Mouse (Mus musculus) thymus, postnatal 0 days (tissue): Measurements from ENCODE around the gene Tle2. TPM values are rescaled to one million over a fixed set of nuclear protein-coding genes. Genes with fewer than 3 reads are reported as not detected.

Experiments
- DNase-seq: peaks from one replicate; pipeline ENCODE4 v3.0.0-alpha.2; 2015; ENCODE audit warnings: low spot score
- polyA plus RNA-seq: library from polyadenylated mRNA; unstranded; fragments of >200 nt; fragmentation: Nextera tagmentation; extraction: Ambion mirVana; gene quantifications from 2 replicates; pipeline ENCODE4 v1.2.1, GENCODE M21; 2015

The Tle2 gene
- polyA plus RNA-seq, result 2.4 and 2.9 TPM in 2 replicates

- DNase-seq, result peak; percentile 14
These were observed at the start of gene Tle2 for GRCm38 (mm10) chr10:81574081-81575056. Tle2 (plus strand) TSS chr10:81574561.

- DNase-seq, result no peak
These were observed 49.2 kb upstream of the Tle2 start for GRCm38 (mm10) chr10:81525017-81525694.

DNA sequence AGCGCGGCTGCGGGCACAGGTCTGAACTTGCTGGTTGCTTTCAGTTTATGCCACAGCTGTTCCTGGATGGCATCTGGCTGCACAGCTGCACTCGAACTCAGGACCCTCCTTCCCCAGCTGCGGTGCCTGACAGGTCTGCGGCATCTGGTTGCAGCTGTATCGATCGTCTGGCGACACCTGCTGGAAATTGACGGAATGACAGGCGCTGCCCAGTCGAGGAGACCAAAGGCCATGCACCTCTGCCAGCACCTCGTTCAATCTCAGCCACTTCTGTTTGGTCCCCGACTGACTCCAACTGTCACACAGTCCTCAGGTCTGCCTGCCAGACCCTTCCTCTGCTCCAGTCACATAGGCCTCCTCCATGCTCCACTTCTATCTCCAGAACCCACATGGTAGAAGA lies 47.6 kb upstream of the Tle2 start:
- peak; percentile 85 for DNase-seq

- no peak for DNase-seq
These were observed 39.5 kb upstream of the Tle2 start for GRCm38 (mm10) chr10:81534826-81535225.

DNA sequence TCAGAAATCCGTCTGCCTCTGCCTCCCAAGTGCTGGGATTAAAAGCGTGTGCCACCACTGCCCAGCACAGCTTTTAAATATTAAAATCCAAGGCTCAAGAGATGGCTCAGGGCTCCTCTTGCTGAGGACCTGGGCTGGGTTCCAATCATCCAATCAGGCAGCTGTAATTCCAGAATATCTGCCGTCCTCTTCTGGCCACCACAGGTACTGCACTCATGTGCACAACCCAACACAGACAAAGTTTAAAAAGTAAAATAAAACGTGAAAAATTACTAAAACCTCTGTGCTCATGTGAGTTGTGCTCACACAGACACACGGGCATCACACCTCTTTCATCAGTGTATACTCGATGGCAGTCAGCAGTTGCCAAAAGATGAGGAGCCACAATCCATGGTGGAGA lies 37.6 kb upstream of the Tle2 start:
- peak; percentile 26 for DNase-seq

DNA sequence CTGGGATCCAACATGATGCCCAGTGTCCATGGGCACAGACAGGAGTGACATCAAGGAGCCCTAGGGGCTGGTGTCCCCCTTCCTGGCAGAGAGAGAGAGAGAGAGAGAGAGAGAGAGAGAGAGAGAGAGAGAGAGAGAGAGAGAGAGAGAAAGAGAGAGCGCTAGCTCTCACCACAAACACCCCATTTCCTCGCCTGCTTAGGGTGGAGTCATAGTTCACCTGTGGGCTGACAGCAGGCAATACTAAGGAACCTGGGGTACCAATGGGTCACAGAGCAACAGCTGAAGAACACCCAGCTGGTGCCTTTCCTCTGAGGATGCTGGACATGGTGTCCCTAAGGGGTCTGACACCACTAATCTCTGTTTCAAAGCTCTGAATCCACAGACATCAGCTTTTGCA lies 36.9 kb upstream of the Tle2 start:
- peak; percentile 40 for DNase-seq

DNA sequence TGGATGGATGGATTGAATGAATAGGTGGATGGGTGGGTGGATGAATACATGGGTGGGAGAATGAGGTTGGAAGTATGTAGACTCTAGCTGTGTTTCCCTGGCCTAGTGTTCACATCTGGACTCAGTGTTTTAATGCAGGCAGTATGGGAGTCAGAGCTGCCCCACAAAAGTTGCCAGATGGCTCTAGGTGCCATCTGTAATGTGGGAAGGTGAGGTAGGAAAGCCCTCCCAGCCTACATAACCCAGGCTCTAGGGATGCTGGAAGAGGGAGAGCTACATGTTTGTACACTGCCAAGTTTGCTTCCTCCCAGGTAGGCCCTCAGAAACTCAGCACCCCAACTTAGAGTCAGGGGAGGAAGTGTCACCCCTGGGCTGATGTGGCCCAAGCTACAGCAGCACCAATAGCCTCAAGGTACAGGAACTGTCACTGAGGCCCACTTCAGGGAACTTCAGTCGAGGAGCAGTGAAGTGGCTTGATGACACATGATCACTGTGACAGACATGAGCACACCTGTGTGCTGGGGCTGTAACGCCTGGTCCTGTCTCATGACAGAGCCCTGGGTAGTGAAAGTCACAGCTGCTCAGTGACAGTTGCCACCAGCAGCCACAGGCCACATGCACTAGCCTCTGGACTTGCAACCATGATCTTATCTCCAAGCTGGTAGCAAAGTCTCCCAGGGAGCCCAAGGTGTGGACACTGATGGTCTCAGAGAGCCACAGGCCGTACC lies 35.9 kb upstream of the Tle2 start:
- DNase-seq, result peak; percentile 69

DNA sequence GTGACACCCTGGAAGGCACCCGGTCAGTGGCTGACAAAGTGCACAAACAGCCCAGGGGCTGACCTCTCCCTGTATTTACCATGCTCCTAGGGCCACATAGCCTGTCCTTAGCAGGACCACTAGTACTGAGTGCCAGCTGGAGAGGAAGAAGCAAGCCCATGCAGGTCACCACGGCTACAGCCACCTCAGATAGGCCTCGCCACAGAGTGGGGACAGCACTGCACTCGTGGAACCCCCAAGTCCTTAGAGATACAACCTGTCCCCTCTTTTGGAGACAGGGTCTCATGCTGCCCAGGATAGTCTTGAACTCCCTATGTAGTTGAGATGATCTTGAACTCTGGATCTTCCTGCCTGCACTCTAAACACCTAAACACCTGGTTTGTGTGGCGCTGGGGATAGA lies 33.0 kb upstream of the Tle2 start:
- no peak for DNase-seq

- no peak for DNase-seq
These were observed 32.6 kb upstream of the Tle2 start for GRCm38 (mm10) chr10:81541803-81542202.

- DNase-seq, result no peak
These were observed 31.5 kb upstream of the Tle2 start for GRCm38 (mm10) chr10:81542727-81543460.

DNA sequence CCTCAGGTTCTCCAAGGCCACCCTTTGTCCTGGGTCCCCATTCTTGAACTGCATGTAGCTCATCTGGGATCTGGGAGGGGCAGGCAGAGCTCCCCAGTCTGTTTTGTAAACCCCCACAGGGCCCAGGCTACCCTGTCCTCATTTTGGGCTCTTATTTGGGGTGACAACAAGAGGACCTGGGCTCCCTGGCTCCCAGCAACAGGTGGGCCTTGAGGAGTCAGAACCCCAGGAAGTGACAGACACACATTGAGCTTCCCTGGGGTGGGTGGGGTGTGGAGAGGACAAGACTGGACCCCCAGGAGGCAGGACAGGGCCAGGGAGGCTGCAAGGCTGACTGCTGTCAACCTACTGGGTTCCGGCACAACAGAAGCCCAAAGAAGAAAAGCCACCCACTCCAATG lies 30.7 kb upstream of the Tle2 start:
- no peak for DNase-seq

DNA sequence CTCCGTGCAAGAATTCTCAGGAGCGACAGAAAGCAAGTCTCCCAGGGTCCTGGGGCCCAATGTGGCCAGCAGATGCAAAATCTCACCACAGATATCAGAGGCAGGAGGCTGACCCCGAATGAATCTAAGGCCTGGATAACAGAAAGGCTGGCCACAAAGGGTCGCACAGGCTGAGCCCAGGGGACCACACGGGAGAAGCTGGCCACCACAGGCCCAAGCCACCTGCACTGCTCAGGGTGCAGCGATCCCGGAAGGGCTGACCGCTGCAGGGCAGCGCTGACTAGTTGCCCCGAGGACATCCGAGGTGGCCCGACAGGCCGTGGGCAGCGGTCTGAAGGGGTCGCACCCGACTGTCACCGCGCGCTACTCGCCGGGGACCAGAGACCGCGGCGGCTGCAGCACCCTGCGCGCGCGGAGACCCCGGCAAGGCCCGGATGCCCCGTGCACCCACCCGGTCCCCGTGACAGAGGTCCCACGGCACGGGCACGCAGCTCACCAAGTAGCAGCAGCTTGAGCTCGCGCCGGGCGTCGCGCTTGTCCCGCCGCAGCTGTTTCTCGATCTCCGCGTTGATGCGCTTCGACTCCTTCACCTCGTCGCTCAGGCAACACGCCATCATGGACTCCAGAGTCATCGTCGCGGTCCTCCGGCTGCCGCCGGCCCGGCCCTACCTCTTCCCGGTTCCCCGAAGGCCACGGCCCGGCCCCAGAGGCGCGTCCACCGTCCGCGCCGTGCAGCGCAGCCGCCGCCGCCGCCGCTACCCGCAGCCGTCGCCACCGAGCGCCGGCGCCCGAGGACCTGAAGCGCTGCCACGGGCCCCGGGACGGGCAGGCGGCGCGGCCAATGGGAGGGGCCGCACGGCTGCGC lies 29.8 kb upstream of the Tle2 start:
- DNase-seq, result no peak

DNA sequence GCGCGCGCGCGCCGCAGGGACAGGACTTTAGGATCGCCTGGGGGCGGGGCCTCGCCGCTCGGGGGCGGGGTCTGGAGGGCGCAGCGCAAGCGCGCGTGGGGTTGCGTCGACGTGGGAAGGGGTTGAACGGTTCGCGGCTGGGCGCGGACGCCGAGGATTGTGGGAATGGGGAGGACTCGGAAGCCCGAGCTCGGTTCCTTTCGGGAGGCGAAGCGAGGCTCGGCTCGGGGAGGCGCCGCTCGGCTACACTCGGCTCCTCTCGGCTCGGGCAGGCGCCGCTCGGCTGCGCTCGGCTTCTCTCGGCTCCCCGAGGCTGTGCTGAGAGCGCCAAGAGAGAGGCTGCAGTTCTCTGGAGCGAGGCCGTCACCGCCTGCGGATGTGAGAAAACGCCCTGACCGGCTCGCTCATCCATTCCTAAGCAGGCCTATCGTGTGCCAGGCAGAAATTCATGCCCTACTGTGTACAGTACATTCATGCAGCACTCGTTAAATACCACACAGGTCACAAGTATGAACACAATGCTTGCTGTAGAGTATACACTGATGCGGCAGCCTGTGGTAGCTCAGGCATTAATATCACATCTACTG lies 29.1 kb upstream of the Tle2 start, which contains the start of gene Gna11:
TSS of gene Gna11 (minus strand) at position 30 of the 587 bp plus-strand sequence.
- DNase-seq, result peak; percentile 100

DNA sequence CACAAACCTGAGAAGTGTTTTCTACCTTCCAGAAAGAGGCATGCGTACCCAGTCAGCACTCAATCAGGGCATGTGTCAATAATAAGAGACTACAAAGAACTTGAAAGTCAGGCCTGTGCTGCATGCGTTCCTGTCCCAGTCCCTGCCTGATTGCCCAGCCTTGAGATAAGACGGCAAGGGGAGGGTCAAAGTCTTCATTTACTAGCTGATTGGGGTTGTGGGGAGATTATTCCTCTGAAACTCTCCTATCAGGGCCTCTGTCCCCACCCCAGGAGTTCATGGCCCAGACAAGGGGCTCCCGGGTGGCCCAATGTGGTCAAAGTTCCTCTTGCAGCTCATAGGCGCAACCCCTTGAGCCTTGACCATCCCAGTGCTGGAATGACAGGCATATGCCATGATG lies 28.0 kb upstream of the Tle2 start:
- DNase-seq, result no peak

GRCm38 (mm10) chr10:81546788-81547571 lies 27.4 kb upstream of the Tle2 start:
- no peak for DNase-seq

- no peak for DNase-seq
These were observed 25.4 kb upstream of the Tle2 start for GRCm38 (mm10) chr10:81548944-81549343.

- DNase-seq, result peak; percentile 75
These were observed 24.1 kb upstream of the Tle2 start for GRCm38 (mm10) chr10:81550257-81550656.

- DNase-seq, result peak; percentile 94
These were observed 22.7 kb upstream of the Tle2 start for GRCm38 (mm10) chr10:81551597-81552102.
